Mouse (Mus musculus) hindbrain, embryonic 15.5 days (tissue): ENCODE data around the gene Slc25a12. TPM values are rescaled to one million over a fixed set of nuclear protein-coding genes. Genes with fewer than 3 reads are reported as not detected.
A peak's percentile ranks its signal among the peaks of the same experiment; 100 is the strongest.

ENCODE experiments used
- ATAC-seq: fragments of 200-750 bp; cut with Nextera tagmentation; 2 replicates; pipeline ENCODE4 v1.8.0; 2017; ENCODE audit warnings: low read depth, moderate number of reproducible peaks, moderate TSS enrichment; ENCODE audit not compliant: low FRiP score
- H3K27ac ChIP-seq: fragments of 300-500 bp; sonication (generic); replicated peaks from 2 replicates; pipeline ENCODE4 v1.5.1; 2015; ENCODE audit warnings: mild to moderate bottlenecking, inconsistent platforms
- H3K27me3 ChIP-seq: fragments of 300-500 bp; sonication (generic); 2 replicates; pipeline ENCODE4 v1.6.1; 2015; ENCODE audit warnings: control low read depth, inconsistent platforms
- H3K36me3 ChIP-seq: fragments of 300-500 bp; sonication (generic); 2 replicates; pipeline ENCODE4 v1.6.1; 2015; ENCODE audit warnings: control low read depth, inconsistent platforms
- H3K4me1 ChIP-seq: fragments of 300-500 bp; sonication (generic); replicated peaks from 2 replicates; pipeline ENCODE4 v1.6.1; 2015; ENCODE audit warnings: control low read depth, inconsistent platforms
- H3K4me2 ChIP-seq: fragments of 300-500 bp; sonication (generic); 2 replicates; pipeline ENCODE4 v1.6.1; 2015; ENCODE audit warnings: moderate library complexity, mild to moderate bottlenecking, inconsistent platforms
- H3K4me3 ChIP-seq: fragments of 300-500 bp; sonication (generic); 2 replicates; pipeline ENCODE4 v1.5.1; 2015; ENCODE audit warnings: mild to moderate bottlenecking, inconsistent platforms
- H3K9ac ChIP-seq: fragments of 300-500 bp; sonication (generic); 2 replicates; pipeline ENCODE4 v1.6.1; 2015; ENCODE audit warnings: inconsistent platforms
- H3K9me3 ChIP-seq: fragments of 300-500 bp; sonication (generic); 2 replicates; pipeline ENCODE4 v1.6.1; 2016; ENCODE audit warnings: control low read depth, inconsistent platforms
- WGBS: fragments of 180-500 bp; shearing (Covaris S2); methylation state at CpG from one replicate; pipeline ENCODE4 v1.1.7; 2015; 5-methylcytosine and 5-hydroxymethylcytosine counted together
- polyA plus RNA-seq: library from polyadenylated mRNA; unstranded; fragments of >200 nt; fragmentation: Nextera tagmentation; extraction: Ambion mirVana; gene quantifications from 2 replicates; pipeline ENCODE4 v1.2.1, GENCODE M21; 2015

The Slc25a12 gene
- polyA plus RNA-seq, 1 experiment from 2014 or later = 112 TPM

DNA sequence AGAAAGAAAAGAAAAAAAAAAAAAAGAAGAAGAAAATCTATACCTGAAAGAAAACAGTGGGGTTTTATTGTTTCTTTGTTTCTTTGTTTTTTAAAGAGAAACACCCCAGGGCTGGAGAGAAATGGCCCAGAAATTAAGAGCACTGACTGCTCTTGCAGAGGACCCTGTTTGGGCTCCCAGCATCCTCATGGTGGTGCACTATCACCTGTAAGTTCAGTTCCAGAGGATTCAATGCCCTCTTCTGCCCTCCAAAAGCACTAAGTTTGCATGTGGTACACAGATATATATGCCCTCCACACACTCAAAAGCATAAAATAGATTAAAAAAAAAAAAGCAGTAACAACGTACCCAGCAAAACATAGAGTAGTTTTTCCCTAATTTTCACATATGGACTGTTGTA is 68.8 kb downstream of the Slc25a12 start:
- Histone ChIP-seq H3K4me1 (peaks cover 10% of the 10 kb centered on the region), H3K9me3 (no peaks in the 10 kb centered on the region), H3K4me2 (no peak overlapping the region), H3K36me3 (peaks cover 23% of the 10 kb centered on the region), H3K4me3 (no peak overlapping the region), H3K27me3 (no peaks in the 10 kb centered on the region), H3K27ac (no peak overlapping the region), H3K9ac (no peak overlapping the region)
- no peak for ATAC-seq
- WGBS = 88% methylated on average over 1 of the region's 1 CpGs

DNA sequence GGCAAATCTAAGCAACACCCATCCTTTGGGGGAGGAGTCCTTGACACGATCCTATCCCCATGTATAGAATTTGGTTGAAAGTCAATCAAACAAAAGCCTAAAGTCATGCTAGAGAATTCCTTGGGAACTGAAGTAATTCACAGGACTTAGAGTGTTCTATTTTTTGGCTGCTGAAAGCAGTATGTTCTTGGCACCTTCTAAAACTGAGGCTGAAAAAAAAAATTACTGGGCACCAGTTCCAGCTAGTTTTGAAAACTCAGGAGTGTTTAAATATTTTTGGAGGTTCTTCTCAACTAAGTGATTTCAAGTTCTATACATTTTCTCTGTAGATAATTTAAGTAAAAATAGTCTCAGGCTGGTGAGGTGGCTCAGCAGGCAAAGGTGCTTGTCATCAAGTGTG is 70.0 kb downstream of the Slc25a12 start:
- Histone ChIP-seq H3K4me2 (no peak overlapping the region), H3K27me3 (no peaks in the 10 kb centered on the region), H3K27ac (no peak overlapping the region), H3K9ac (no peak overlapping the region), H3K9me3 (no peaks in the 10 kb centered on the region), H3K36me3 (peaks cover 26% of the 10 kb centered on the region), H3K4me3 (no peak overlapping the region), H3K4me1 (peaks cover 7% of the 10 kb centered on the region; the same call in 1 of the 2 replicates)
- ATAC-seq = no peak
- 57% methylated on average over 1 of the region's 1 CpGs for WGBS

DNA sequence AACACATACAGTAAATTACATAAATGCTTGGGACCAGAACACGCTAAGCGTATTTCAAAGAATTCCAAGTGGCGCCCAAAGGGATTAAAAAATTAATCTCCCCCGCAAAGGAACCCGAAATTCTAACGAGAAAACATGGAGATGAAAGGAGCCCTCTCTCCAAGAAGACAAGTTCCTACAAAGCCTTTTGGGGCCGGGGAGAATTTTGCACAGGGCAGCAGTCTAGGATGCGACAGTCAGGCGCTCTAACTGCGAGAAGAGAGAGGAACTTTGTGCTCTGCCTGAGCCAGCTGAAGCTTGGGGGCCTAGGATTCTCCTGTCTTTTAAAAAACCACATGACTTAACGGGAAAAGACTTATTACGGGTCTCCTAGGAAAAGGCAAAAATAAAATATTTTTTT is 71.7 kb downstream of the Slc25a12 start:
- H3K4me2 ChIP-seq = no peak overlapping the region
- no peak overlapping the region for H3K9ac ChIP-seq
- H3K27me3 ChIP-seq = no peaks in the 10 kb centered on the region
- H3K9me3 ChIP-seq = no peaks in the 10 kb centered on the region
- 84% methylated on average over 12 of the region's 12 CpGs for WGBS
- no peak for ATAC-seq
- peaks cover 7% of the 10 kb centered on the region; the same call in 1 of the 2 replicates for H3K4me1 ChIP-seq
- H3K27ac ChIP-seq = no peak overlapping the region
- H3K4me3 ChIP-seq = no peak overlapping the region
- peaks cover 29% of the 10 kb centered on the region for H3K36me3 ChIP-seq

GRCm38 (mm10) chr2:71294489-71294888 is 73.1 kb downstream of the Slc25a12 start:
- Histone ChIP-seq H3K36me3 (peaks cover 29% of the 10 kb centered on the region), H3K27me3 (no peaks in the 10 kb centered on the region), H3K9me3 (no peaks in the 10 kb centered on the region), H3K27ac (no peak overlapping the region), H3K4me1 (peaks cover 7% of the 10 kb centered on the region; the same call in 1 of the 2 replicates), H3K4me2 (no peak overlapping the region), H3K9ac (no peak overlapping the region), H3K4me3 (no peak overlapping the region)
- WGBS = 37% methylated on average over 7 of the region's 7 CpGs
- no peak for ATAC-seq

GRCm38 (mm10) chr2:71293983-71294382 is 73.6 kb downstream of the Slc25a12 start:
- WGBS = 65% methylated on average over 3 of the region's 3 CpGs
- Histone ChIP-seq H3K4me1 (peaks cover 7% of the 10 kb centered on the region; the same call in 1 of the 2 replicates), H3K36me3 (peaks cover 29% of the 10 kb centered on the region), H3K4me3 (no peak overlapping the region), H3K27me3 (no peaks in the 10 kb centered on the region), H3K9me3 (no peaks in the 10 kb centered on the region), H3K4me2 (no peak overlapping the region), H3K9ac (no peak overlapping the region), H3K27ac (0 out of 2 replicates have a peak overlapping the region, but pooled peaks have one; percentile 63)
- no peak for ATAC-seq

DNA sequence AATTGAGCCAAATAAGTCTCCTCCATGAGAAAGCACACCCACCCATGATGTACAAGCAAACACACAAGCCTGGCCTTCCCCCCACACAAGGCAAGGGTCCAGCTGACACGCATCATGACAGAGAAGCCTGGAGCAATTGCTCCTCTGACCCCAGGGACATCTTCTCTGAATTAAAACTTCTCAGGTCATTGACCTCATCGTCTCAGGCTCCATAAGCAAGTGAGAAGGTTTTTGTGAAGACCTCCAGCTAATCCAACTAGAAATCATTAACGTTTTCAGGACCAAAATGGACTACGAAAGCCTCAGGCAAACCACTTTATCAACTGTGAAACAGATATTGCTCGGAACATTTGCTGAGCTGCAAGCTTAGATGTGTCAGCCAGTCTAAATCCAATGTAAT is 76.0 kb downstream of the Slc25a12 start:
- Histone ChIP-seq H3K4me3 (no peak overlapping the region), H3K36me3 (peaks cover 13% of the 10 kb centered on the region), H3K4me2 (no peak overlapping the region), H3K27me3 (no peaks in the 10 kb centered on the region), H3K9ac (no peak overlapping the region), H3K4me1 (peaks cover 7% of the 10 kb centered on the region; the same call in 1 of the 2 replicates), H3K9me3 (no peaks in the 10 kb centered on the region), H3K27ac (no peak overlapping the region)
- ATAC-seq = no peak
- 45% methylated on average over 5 of the region's 5 CpGs for WGBS

GRCm38 (mm10) chr2:71290107-71290775 is 77.3 kb downstream of the Slc25a12 start:
- H3K27ac ChIP-seq = no peak overlapping the region
- no peaks in the 10 kb centered on the region for H3K9me3 ChIP-seq
- H3K27me3 ChIP-seq = no peaks in the 10 kb centered on the region
- H3K4me3 ChIP-seq = no peak overlapping the region
- 66% methylated on average over 6 of the region's 6 CpGs for WGBS
- peak; percentile 42; the same call in 1 of the 2 replicates for ATAC-seq
- H3K9ac ChIP-seq = no peak overlapping the region
- peaks cover 7% of the 10 kb centered on the region; the same call in 1 of the 2 replicates for H3K4me1 ChIP-seq
- peaks cover 12% of the 10 kb centered on the region for H3K36me3 ChIP-seq
- no peak overlapping the region for H3K4me2 ChIP-seq

DNA sequence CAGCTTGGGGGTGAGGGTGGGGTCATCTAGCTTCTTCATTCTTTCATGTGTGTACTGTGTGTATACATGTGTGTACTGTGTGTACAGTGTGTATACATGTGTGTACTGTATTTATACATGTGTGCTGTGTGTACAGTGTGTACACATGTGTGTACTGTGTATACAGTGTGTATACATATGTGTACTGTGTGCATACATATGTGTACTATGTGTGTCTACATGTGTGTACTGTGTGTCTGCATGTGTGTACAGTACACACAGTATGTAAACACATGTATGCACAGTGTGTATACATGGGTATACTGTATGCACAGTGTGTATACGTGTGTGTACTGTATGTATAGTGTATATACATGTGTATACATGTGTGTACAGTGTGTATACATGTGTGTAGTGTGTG is 85.6 kb downstream of the Slc25a12 start:
- Histone ChIP-seq H3K9me3 (no peaks in the 10 kb centered on the region), H3K36me3 (peaks cover 25% of the 10 kb centered on the region), H3K27ac (no peak overlapping the region), H3K9ac (no peak overlapping the region), H3K4me3 (no peak overlapping the region), H3K27me3 (no peaks in the 10 kb centered on the region), H3K4me1 (peaks cover 10% of the 10 kb centered on the region), H3K4me2 (no peak overlapping the region)
- peak; percentile 58 for ATAC-seq
- 86% methylated on average over 1 of the region's 1 CpGs for WGBS

- Histone ChIP-seq H3K4me2 (no peak overlapping the region), H3K36me3 (peaks cover 32% of the 10 kb centered on the region), H3K9ac (no peak overlapping the region), H3K27me3 (no peaks in the 10 kb centered on the region), H3K27ac (no peak overlapping the region), H3K4me1 (peaks cover 14% of the 10 kb centered on the region), H3K4me3 (no peak overlapping the region), H3K9me3 (no peaks in the 10 kb centered on the region)
- WGBS = 59% methylated on average over 23 of the region's 23 CpGs
- ATAC-seq = 0 out of 2 replicates have a peak, but pooled peaks have one; percentile 36
These were observed 88.5 kb downstream of the Slc25a12 start for GRCm38 (mm10) chr2:71278791-71279775.

DNA sequence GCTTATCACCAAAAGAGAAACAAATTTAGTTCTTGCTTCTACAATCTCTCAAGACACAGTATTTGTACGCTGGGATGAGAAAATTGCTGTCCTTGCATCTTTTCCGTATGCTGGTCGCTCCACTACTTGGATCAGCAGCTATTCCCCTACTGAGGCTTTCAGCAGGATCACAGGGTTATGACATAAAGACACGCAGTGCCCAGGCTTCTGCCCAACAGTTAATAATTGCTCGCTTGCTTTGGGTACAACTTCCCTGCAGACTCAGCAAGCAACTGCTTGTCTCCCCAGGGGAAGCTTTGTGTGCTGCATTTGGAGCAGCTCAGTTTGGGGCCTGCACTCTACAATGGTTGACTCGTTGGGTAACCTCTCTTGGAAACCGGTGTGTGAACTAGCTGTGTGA is 91.8 kb downstream of the Slc25a12 start:
- Histone ChIP-seq H3K4me1 (peaks cover 14% of the 10 kb centered on the region), H3K9me3 (no peaks in the 10 kb centered on the region), H3K4me2 (no peak overlapping the region), H3K27me3 (no peaks in the 10 kb centered on the region), H3K4me3 (no peak overlapping the region), H3K36me3 (peaks cover 22% of the 10 kb centered on the region), H3K9ac (no peak overlapping the region), H3K27ac (no peak overlapping the region)
- no peak for ATAC-seq
- WGBS = 59% methylated on average over 7 of the region's 7 CpGs

- WGBS = 71% methylated on average over 23 of the region's 23 CpGs
- Histone ChIP-seq H3K27ac (no peak overlapping the region), H3K36me3 (peaks cover 22% of the 10 kb centered on the region), H3K4me2 (no peak overlapping the region), H3K9me3 (no peaks in the 10 kb centered on the region), H3K27me3 (no peaks in the 10 kb centered on the region), H3K4me1 (peaks cover 5% of the 10 kb centered on the region), H3K9ac (no peak overlapping the region), H3K4me3 (no peak overlapping the region)
- ATAC-seq = no peak
These were observed 93.4 kb downstream of the Slc25a12 start for GRCm38 (mm10) chr2:71273955-71274679.
